Mouse (Mus musculus): ENCODE data around the gene 4933428G20Rik.

Gene 4933428G20Rik

GRCm38 (mm10) chr11:97461307-97461820 is 38.8 kb downstream of the 4933428G20Rik start:
- DNase-seq, result no peak

GRCm38 (mm10) chr11:97457120-97457519 is 43.0 kb downstream of the 4933428G20Rik start:
- DNase-seq, result no peak

- no peak for DNase-seq
Measured at GRCm38 (mm10) chr11:97451625-97452024, 48.5 kb downstream of the 4933428G20Rik start.

GRCm38 (mm10) chr11:97450305-97450922 is 49.7 kb downstream of the 4933428G20Rik start:
- no peak for DNase-seq

GRCm38 (mm10) chr11:97449601-97450293 is 50.4 kb downstream of the 4933428G20Rik start:
- peak; percentile 88 for DNase-seq

GRCm38 (mm10) chr11:97448611-97449394 is 51.3 kb downstream of the 4933428G20Rik start:
- no peak for DNase-seq

- DNase-seq, result no peak
Measured at GRCm38 (mm10) chr11:97447979-97448378, 52.2 kb downstream of the 4933428G20Rik start.

GRCm38 (mm10) chr11:97445999-97446511 is 54.1 kb downstream of the 4933428G20Rik start:
- DNase-seq, result no peak

- DNase-seq, result no peak
Measured at GRCm38 (mm10) chr11:97445596-97445995, 54.5 kb downstream of the 4933428G20Rik start.

GRCm38 (mm10) chr11:97442891-97443675 is 57.1 kb downstream of the 4933428G20Rik start:
- DNase-seq, result no peak

GRCm38 (mm10) chr11:97441658-97442125 is 58.4 kb downstream of the 4933428G20Rik start:
- DNase-seq, result no peak

GRCm38 (mm10) chr11:97441036-97441657 is 59.0 kb downstream of the 4933428G20Rik start:
- DNase-seq, result no peak
